Mouse (Mus musculus): ENCODE measurements around the gene Atp11a. TPM values are rescaled to one million over a fixed set of nuclear protein-coding genes. Genes with fewer than 3 reads are reported as not detected.

Atp11a gene
- polyA plus RNA-seq, 1 experiment, result not detected

GRCm38 (mm10) chr8:12825686-12826237, 68.9 kb downstream of the Atp11a start:
- TF ChIP-seq GATA1 (IDR thresholded peaks at IDR 0.05; ENCODE audit: low read length), result no peak

GRCm38 (mm10) chr8:12827124-12827523, 70.3 kb downstream of the Atp11a start:
- no peak for TF ChIP-seq GATA1 (IDR thresholded peaks at IDR 0.05; ENCODE audit: low read length)

GRCm38 (mm10) chr8:12828298-12828697, 71.5 kb downstream of the Atp11a start:
- no peak for TF ChIP-seq GATA1 (IDR thresholded peaks at IDR 0.05; ENCODE audit: low read length)

GRCm38 (mm10) chr8:12829381-12829780, 72.6 kb downstream of the Atp11a start:
- no peak for TF ChIP-seq GATA1 (IDR thresholded peaks at IDR 0.05; ENCODE audit: low read length)

GRCm38 (mm10) chr8:12831659-12832589, 75.1 kb downstream of the Atp11a start:
- TF ChIP-seq GATA1 (IDR thresholded peaks at IDR 0.05; ENCODE audit: low read length), result no peak

GRCm38 (mm10) chr8:12833616-12834015, 76.8 kb downstream of the Atp11a start:
- TF ChIP-seq GATA1 (IDR thresholded peaks at IDR 0.05; ENCODE audit: low read length), result no peak

GRCm38 (mm10) chr8:12840834-12841233, 84.0 kb downstream of the Atp11a start:
- no peak for TF ChIP-seq GATA1 (IDR thresholded peaks at IDR 0.05; ENCODE audit: low read length)

- no peak for TF ChIP-seq GATA1 (IDR thresholded peaks at IDR 0.05; ENCODE audit: low read length)
Measured at GRCm38 (mm10) chr8:12842342-12842995, 85.7 kb downstream of the Atp11a start.

- TF ChIP-seq GATA1 (IDR thresholded peaks at IDR 0.05; ENCODE audit: low read length), result no peak
Measured at GRCm38 (mm10) chr8:12844347-12844950, 87.6 kb downstream of the Atp11a start.

- no peak for TF ChIP-seq GATA1 (IDR thresholded peaks at IDR 0.05; ENCODE audit: low read length)
Measured at GRCm38 (mm10) chr8:12846447-12846846, 89.6 kb downstream of the Atp11a start.

GRCm38 (mm10) chr8:12851241-12851640, 94.4 kb downstream of the Atp11a start:
- no peak for TF ChIP-seq GATA1 (IDR thresholded peaks at IDR 0.05; ENCODE audit: low read length)

- TF ChIP-seq GATA1 (IDR thresholded peaks at IDR 0.05; ENCODE audit: low read length), result no peak
Measured at GRCm38 (mm10) chr8:12856038-12856437, 99.2 kb downstream of the Atp11a start.

- TF ChIP-seq GATA1 (IDR thresholded peaks at IDR 0.05; ENCODE audit: low read length), result no peak
Measured at GRCm38 (mm10) chr8:12863061-12863460, 106.2 kb downstream of the Atp11a start.

GRCm38 (mm10) chr8:12863608-12864007, 106.8 kb downstream of the Atp11a start:
- TF ChIP-seq GATA1 (IDR thresholded peaks at IDR 0.05; ENCODE audit: low read length), result no peak

GRCm38 (mm10) chr8:12865790-12866189, 109.0 kb downstream of the Atp11a start:
- no peak for TF ChIP-seq GATA1 (IDR thresholded peaks at IDR 0.05; ENCODE audit: low read length)

- no peak for TF ChIP-seq GATA1 (IDR thresholded peaks at IDR 0.05; ENCODE audit: low read length)
Measured at GRCm38 (mm10) chr8:12869661-12870060, 112.8 kb downstream of the Atp11a start.

Data from G1E-ER4 (cell line).